Mouse (Mus musculus) left cerebral cortex, adult 8-10 months (tissue): ENCODE measurements around the gene Fkbp8. TPM values are rescaled to one million over a fixed set of nuclear protein-coding genes. Genes with fewer than 3 reads are reported as not detected.

Source experiments
- DNase-seq, 2 experiments: peaks; one replicate each; pipeline ENCODE4 v3.0.0; 2022; ENCODE audit warnings: low spot score in 2 of 2
- total RNA-seq, 4 experiments: library from RNA; stranded (reverse); gene quantifications; 2 replicates each; pipeline ENCODE4 v1.2.4; 2022

The Fkbp8 gene
- total RNA-seq, result 100 to 1,000 TPM; 419 to 440 (median 422) TPM

DNA sequence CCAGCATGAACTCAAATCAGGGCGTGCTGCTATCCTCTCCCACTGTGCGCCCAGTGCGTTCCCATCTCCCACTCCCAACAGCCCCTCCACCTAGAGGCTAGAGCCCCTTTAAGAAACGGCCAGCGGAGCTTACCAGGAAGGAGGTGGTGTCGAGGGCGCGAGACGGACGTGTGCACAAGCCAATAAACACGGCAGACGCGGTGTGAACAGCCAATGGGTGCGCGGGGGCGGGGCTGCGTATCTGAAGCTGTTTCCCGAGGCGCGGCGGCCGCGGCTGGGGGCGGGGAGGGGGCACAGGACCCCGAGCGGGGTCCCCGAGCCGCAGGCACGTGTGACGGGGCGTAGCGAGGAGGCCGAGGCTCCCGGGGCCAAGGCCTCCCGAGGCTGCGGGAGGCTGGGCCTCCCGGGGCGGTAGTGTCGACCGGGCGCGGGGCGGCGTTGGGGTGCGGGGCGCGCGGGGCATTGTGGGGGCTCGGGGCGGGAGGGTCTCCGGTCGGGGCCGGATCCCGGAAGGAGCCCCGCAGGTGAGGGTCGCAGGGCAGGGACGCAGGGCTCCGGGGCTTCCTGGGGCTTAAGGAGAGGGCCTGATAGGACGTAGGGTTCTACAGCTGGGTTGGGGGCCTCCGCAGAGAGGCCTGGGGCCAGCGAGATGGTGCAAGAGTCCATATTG is at the start of gene Fkbp8, which contains the start of gene Kxd1:
Gene Fkbp8, plus strand, starts transcription at position 213 of the 670 bp plus-strand sequence.
Gene Kxd1, minus strand, starts transcription at position 445 of the 670 bp plus-strand sequence.
- peak; percentile 97 to 99 for DNase-seq

DNA sequence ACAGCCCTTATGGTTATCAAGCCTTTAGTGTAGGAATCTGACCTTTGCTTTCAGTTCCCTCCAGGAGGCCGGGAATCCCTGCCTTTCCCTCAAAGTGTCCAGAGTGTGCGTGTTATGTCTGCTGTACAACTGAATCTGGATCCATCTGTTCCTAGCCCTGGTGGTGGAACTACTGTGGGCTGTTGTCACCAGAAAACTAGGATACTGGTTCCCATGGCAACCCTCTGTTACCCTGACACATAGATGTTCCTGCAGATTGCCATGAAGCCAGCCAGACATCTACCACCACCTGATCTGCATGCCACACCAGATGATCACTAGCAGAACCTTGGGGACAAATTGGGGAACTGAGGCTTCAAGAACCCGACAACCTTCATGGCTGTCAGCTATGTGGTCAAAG is 45.6 kb upstream of the Fkbp8 start:
- DNase-seq, result peak in 1 of 2 experiments; percentile 82

DNA sequence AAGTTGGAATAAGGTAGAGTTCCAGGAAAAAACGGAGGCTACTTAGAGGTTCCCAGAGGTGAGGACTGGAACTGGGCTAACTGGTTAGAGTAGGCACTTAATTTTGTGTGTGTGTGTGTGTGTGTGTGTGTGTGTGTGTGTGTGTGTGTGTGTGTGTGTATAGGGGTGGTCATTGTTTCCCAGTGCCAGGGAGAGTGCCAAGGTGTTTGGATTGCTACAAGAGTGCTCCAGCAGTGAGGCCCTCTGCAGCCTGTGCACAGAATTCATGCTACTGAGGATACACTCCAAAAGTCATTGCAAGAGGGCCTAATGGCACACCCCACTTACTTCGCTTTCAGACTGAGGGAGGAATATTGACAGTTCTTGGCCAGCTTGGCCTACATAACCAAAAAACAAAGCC is 44.6 kb upstream of the Fkbp8 start:
- no peak for DNase-seq

DNA sequence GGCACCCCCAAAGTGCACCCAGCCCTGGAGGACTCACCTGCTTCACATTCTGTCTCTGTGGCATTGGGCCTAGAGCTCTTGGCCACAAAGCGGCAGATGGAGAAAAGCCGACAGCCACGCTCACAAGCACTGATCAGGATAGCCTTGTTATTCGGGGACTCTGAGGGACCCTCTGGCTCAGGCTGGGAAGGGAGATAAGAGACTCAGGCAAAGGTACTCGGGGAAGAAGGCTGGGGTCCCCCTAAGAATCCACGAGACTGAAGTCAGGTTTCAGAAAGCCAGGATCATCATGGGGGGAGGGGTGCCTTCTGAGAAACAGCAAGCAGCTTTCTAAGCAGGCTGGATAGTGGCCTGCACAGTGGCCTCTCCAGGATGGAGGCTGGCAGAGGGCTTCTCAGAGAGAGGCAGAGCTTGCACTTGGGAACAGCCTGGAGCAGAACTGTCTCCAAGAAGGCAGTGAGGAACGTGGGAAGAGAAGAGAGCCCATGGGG is 41.3 kb upstream of the Fkbp8 start:
- DNase-seq, result no peak

DNA sequence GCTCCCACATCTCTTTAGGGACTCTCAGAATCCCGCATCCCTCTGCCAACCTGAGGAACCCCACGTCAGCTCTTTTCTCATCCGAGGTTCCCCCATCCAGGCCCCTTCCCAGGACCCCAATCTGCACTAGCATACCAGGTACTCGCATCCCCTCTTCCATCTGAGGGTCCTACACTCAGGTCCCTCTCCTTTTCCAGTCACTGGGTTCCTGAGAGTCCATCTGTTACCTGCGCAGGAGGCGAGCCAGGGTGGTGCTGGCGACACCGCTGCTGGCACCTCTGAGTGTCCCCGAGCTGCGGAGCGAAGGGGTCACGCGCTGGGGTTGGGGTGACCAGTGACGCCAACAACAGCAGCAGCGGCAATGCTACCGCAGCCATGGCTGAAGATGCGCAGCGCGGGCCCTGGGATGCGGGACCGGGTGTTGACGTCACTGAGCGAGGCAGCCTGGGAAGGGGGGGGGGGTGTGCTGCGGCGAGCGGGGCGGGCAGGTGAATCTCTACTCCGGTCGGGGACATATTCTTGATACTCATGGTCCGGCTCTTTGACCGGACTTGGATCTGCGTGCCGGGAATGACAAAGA is 40.5 kb upstream of the Fkbp8 start, which contains the start of gene Tmem59l:
Gene Tmem59l, minus strand, starts transcription at position 418 of the 580 bp plus-strand sequence.
- no peak for DNase-seq

DNA sequence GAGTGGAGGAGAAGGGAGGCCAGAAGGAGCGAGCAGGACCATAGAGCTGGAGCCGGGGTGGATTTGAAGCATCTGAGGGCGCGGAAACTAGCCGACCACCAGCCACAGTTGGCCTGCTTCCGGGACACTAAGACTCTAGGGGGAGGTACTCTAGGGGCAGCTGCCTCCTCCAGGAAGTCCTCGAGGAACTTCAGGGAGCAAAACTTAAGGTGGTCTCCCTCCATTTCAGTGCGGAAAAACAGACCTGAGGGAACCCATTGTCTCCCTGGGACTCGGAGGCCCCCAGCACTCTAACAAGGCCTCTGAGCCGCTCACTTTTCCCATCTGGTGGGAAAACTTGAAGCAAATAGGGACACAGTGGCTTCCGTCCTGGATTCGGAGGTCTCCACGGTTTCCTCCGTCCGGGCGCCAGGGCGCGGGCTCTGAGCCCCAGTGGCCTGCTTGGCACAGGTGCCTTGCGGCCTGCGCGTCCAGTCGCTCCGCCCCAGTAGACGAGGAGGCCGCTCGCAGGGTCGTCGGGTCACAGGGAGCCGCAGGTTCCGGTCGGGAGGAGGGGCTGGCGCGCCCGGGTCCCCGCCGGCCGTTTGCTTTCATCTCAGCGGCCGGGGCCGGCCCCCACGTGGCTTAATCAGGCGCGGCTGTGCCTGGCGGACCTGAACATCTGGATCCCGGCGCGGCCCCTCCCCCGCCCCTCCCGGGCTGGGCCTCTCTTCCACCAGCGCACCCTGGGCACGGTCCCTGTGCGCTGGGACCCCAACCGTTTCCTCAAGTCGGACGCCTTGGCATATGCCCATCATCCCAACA is 39.3 kb upstream of the Fkbp8 start:
- DNase-seq, result no peak

DNA sequence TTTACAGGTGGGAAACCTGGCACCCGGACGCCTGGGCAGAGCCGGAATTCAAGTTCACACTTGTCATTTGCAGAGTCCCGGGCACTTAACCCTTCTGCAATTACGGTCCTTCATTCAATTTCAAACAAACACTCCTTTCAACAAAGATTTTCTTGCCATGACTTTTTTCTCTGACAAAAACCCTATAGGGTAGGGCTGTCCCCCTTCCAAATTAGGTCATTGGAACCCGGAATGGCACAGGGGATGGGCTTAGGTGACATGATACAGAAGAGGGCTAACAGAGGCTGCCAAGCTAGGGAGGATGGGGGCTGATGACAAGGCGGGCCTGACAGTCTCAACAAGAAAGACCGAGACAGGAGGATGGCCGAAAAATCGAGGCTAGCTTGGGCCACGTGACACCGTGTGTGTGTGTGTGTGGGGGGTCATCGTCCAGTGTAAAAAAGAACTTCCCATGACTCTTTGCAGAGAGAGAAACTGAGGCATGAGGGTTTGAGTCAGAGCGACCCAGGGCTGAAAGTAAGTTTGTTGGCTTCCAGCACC is 38.5 kb upstream of the Fkbp8 start:
- no peak for DNase-seq

DNA sequence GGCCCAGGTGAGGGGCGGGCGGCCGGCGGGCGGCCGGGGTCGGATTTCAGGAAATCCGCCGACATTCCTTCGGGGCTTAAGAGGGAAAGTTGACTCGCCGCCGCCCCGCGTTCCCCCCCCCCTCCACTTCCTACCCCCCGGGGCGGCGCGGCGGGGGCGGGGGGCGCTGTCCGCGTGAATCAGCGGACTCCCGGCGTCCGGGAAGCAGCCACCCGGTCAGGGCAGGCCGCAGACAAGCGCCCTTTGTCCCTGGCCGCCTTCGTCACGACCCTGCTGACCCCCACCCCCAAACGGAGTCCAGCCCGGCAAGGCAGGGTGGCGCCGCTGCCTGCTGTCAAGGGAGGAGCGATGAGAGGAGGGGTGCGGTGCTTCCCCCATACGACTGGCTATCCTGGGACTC is 37.9 kb upstream of the Fkbp8 start:
- DNase-seq, result no peak

DNA sequence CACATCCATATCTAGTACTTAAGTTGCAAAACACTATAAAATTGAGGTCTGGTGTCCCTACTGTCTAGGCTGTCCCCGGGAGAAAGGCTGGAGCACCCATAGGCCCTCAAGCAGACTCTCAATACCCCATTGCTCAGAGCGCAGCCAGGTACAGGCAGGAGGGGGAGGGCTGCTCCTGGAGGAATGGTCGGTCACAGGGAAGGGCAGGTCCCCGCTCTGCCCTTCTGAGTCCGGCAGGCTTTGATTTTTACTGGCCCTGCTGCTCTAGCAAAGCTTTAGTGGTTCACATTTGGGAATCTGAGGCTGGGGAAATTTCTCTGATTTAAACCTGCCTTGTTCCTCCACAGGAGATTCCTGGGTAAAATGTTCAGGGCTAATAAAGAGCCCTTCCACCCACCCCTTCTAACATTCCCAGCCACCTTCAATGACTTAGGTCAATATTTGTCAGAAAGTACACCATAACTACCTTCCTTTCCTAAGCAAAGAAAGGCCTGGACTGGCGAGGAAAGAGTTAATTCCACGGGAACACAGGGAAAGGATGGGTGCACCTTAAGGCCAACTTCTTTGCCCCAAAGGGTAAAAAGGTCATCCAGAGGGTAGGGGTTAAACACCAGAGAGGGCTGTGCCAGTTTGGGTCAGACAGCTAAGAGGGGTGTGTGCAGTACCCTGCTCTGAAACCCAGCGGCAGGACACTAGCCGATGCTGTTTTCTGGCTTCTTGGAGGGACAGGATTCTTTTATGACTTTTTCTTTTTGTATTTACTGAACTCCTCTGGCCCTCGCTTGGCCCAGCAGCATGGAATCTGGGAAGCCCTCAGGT is 37.3 kb upstream of the Fkbp8 start:
- no peak for DNase-seq

DNA sequence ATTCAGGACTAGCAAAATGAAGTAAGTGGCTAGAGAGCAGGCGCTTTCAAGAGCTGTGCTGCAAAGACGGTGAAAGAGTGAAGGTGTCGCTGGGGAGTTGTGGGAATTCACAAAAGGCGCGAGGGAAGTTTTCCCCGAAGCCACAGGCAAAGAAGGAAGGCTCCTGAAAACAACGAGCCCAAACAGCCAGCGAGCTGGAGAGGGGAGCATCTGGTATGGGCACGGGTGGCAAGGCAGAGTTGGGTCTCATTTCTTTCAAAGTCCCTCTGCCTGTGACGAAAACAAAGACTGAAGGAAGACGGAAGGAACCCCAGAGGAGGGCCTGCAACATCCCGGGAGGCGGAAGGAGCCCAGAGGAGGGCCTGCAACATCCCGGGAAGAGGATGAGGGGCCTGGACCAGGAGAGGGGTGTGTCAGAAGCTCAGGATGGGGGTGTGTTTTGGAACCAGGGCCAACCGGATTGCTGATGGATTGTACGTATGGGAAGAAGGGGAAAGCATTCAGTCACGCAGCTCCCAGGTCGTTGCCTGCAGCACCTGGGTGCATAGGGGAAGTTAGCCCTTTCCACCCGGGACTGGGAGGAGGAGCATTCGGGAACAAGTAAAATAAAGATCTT is 36.5 kb upstream of the Fkbp8 start:
- DNase-seq, result no peak

DNA sequence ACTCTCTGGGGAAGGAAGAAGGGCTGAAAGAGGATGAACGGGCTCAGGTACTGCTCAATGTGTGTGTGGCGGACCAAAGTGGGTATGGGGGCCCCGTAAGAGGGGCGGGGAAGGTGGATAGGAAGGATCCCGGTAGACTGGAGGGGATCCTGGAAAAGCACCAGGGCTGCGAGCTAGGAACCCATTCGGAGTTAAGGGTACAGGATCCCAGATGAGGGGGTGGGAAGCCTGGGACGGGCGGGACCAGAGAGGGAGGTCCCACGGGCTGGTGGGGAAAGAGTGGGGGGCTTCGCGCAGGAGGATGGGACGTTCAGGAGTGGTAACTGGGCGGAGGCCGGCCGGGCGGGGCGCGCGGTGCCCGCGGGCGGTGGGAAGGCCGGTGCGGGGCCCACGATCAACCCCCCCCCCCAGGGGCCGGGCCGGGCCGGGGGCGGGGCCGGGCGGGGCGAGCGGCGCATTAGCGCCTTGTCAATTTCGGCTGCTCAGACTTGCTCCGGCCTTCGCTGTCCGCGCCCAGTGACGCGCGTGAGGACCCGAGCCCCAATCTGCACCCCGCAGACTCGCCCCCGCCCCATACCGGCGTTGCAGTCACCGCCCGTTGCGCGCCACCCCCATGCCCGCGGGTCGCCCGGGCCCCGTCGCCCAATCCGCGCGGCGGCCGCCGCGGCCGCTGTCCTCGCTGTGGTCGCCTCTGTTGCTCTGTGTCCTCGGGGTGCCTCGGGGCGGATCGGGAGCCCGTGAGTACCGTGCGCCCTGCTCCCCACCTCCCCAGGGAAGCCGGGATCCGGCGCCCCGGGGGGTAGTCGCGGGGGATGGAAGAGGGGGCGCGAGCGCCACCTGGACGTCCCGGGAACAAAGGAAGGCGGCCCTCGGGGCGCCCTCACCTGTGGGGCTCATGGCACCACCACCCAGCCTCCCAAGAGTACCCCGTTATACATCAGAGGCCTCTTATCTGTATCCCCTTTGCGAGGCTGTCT is 34.6 kb upstream of the Fkbp8 start, which contains the start of gene Crlf1:
Gene Crlf1, plus strand, starts transcription at position 495 of the 977 bp plus-strand sequence.
- DNase-seq, result no peak

DNA sequence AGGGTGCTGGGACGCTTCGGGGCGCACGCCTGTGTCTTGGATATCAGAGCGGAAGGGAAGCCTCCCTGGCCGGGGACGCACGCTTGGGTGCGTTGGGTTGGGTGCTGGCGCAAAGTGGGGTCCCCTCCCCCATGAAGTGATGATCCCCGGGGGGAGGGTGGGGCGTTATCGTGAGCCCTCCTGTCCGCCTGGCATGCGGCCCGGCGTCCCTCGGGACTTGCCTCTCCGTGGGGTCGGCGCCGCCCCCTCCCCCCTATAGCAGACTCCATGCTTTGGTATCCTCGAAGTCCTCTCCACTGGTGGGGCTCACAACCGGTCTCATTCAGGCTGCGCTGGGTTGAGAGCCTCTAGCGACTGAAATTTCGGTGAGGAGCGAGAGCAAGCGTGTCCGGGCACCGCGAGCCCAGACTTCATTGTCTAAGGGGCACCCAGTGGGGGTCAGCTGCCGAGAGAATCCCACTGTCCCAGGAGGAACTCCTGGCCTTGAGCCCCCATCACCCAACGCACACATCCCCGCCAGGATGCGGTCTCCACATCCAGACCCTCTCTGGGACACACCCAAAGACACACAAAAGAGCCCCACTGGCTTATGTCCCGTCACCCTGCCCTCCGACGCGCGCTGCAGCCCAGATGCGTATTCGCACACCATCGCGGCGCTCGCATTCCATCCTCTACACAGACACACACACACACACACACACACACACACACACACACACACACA is 33.7 kb upstream of the Fkbp8 start:
- DNase-seq, result no peak

DNA sequence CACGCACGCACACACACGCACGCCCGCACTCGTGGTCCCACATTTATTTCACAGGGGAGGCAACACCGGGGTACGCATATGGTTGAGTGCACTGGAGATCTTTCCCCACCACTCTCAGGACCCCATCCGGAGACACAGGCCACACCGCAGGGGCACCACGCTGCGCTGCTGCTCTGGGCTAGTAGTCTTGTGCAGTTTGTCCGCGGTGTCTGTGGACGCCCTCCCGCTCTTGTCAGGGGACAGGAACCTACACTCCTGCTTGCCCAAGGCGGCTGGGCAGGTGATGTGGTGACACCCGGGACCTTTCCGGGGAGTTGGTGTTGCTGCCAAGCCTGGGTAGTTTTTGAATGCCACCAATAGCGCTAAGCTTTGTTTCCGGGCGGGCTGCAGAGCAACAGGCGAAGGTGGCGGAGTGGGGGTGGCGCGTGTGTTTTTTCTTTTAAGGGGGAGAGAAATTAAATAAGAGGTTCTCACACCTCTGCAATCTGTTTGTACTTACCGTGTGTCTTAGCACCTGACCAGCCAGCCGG is 33.0 kb upstream of the Fkbp8 start:
- DNase-seq, result no peak

DNA sequence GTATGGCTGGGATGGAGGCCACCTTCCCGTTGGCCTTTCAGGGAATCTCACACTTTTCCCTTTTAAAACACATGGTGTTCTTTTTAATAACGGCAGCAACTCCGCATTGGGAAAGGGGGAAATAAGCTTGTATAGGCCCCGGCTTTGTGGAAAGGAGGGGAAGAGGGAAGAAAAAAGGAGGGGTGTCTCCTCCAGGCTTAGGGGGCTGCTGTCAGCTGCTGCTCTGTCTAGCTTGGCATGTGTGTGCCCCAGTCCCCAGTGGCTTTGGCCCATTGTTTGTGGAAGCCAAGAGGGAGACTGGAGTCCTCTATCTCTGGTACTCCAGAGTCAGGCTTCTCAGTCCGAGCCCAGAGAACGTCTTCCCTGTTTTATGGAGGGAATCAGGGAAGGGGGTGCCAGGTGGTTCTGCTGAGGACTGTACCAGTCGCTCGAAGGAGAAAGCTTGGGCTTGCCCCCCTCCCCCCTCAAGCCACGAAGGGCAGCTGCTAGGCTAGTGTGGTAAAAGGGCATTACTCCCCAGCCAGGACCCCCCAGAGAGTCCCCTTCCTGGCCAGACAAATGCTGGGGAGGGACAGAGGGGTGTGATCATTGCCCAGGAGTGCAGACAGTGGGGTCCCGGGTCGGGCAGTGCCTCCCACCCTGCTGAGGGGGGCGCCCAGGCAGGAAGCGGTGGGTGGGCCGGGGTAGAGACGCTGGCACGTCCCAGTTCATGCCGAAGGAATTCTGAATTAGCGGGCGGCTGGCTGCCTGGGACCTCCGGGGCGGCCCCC is 32.3 kb upstream of the Fkbp8 start:
- DNase-seq, result no peak

DNA sequence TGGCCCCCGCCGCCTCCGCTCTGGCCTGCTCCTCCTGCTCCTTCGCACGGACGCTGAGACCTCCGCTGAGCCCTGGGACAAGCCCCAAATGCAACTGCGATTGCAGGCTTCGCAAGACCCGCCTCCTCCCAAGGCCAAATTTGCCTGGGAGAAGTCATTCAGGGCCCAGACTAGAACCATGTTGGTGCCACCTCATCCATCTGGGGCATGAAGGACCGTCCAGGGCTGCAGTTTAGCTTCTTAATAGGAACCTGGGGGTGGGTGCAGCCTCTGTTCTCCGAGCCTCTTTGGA is 31.8 kb upstream of the Fkbp8 start:
- no peak for DNase-seq

DNA sequence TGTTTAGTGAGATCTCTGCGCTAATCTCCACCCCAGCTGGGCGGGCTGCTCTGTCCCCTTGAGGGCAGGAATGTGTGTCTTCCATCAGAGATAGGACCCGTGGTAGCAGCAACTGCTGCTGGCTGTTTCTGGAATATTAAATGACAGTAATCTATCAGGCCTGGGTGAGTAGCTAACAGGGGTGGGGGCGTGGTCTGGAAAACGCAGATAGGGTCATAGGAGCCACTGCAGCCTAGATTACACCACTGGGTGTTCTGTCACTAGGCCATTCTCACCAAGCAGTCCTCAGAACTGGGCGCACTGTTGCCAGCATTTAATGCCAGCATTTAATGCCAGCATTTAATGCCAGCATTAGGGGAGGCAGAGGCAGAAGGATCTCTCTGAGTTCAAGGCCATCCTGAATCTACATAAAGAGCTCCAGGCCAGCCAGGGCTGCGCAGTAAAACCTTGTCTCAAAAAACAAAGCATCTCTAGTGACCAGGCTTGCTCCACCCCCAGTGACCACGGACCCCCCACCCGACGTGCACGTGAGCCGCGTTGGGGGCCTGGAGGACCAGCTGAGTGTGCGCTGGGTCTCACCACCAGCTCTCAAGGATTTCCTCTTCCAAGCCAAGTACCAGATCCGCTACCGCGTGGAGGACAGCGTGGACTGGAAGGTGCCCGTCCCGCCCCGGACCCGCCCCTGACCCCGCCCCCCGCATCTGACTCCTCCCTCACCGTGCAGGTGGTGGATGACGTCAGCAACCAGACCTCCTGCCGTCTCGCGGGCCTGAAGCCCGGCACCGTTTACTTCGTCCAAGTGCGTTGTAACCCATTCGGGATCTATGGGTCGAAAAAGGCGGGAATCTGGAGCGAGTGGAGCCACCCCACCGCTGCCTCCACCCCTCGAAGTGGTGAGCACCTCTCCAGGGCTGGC is 26.9 kb upstream of the Fkbp8 start:
- no peak for DNase-seq
